In genomic region chr6:39592401-39593214, GRCm38 (mm10) we compare ENCODE assay signal across 8 mouse cellular contexts. TPM values are rescaled to one million over a fixed set of nuclear protein-coding genes. Genes with fewer than 3 reads are reported as not detected.
A peak's percentile ranks its signal among the peaks of the same experiment; 100 is the strongest.
DNase-seq lines count a peak whose midpoint lies in the region; ATAC-seq and TF ChIP-seq lines count a peak whose summit lies in the region.

Ndufb2 (plus strand) TSS chr6:39592574.

- H3K27me3 ChIP-seq in Patski = no peaks in the 10 kb centered on the region
- no peaks in the 10 kb centered on the region for H3K27me3 ChIP-seq in hindbrain, embryonic 13.5 days

- H3K9ac ChIP-seq in hindbrain, embryonic 13.5 days = peak within 1 kb of the TSS; percentile 91

- DNase-seq in Patski (ENCODE audit: low read depth, low spot score) = peak; percentile 66
- peak; percentile 96 to 98 for DNase-seq in cerebellum, postnatal 14 days
- peak; percentile 92 to 93 for DNase-seq in frontal cortex, postnatal 14 days (ENCODE audit: low spot score in 2 of 2)
- peak; percentile 92 to 98 for DNase-seq in layer of hippocampus, postnatal 25 days (ENCODE audit: extremely low spot score in 1 of 2, low spot score in 1 of 2)
- DNase-seq in lung, postnatal 25 days (ENCODE audit: low spot score) = peak; percentile 95
- peak; percentile 93 for DNase-seq in retina, embryonic 14.5 days (ENCODE audit: low spot score)
- DNase-seq in thymus, postnatal 4 days = peak; percentile 95

- in situ Hi-C loops in Patski (cut with MboI; ENCODE audit: low pct_unique_long_range_greater_than_20kb) = no loop called here

- WGBS in hindbrain, embryonic 13.5 days = under 1% methylated on average over 56 of the region's 56 CpGs

- H3K27ac ChIP-seq in hindbrain, embryonic 13.5 days = peak within 1 kb of the TSS; percentile 97

- no peak for TF ChIP-seq CTCF in Patski (IDR thresholded peaks at IDR 0.05)

- H3K9me3 ChIP-seq in hindbrain, embryonic 13.5 days = no peaks in the 10 kb centered on the region

- ATAC-seq in Patski = peak; percentile 97
- ATAC-seq in hindbrain, embryonic 13.5 days (ENCODE audit: low FRiP score) = peak; percentile 98

- H3K4me1 ChIP-seq in hindbrain, embryonic 13.5 days (replicated peaks) = peaks cover 21% of the 10 kb centered on the region

- H3K4me2 ChIP-seq in hindbrain, embryonic 13.5 days = peak within 1 kb of the TSS; percentile 66

- H3K4me3 ChIP-seq in hindbrain, embryonic 13.5 days = peak within 1 kb of the TSS; percentile 70

- POLR2A ChIA-PET in Patski (lab: Charles Lee) = interaction anchor here (1.1 kb wide), 2 partner anchors 10 to 12 kb away, joined by 3 to 4 read pairs; no protein-coding TSS in a partner anchor

- CTCF ChIA-PET in Patski (lab: Charles Lee) = no interaction called here

- H3K36me3 ChIP-seq in hindbrain, embryonic 13.5 days = peaks cover 35% of the 10 kb centered on the region

RNA-seq across cellular contexts. Expression of gene Ndufb2, which starts in this region (rescaled TPM):
- polyA plus RNA-seq in Patski (2021) = 219 TPM
- polyA plus RNA-seq in hindbrain, embryonic 13.5 days (2015; fragmentation: Nextera tagmentation; extraction: Ambion mirVana) = 410 and 414 TPM in 2 replicates
- total RNA-seq in layer of hippocampus, postnatal 25 days (2021) = 100 to 1,000 TPM; 176 to 196 TPM

Comparison
In these comparisons a context has a peak if more than half of its experiments do, and no peak if none do; other contexts are left out.
1. Peak in every context shown above with its lines: DNase-seq, ATAC-seq, H3K4me3 ChIP-seq and H3K27ac ChIP-seq.